Mouse (Mus musculus): Measurements from ENCODE around the gene Smpdl3b. TPM values are rescaled to one million over a fixed set of nuclear protein-coding genes. Genes with fewer than 3 reads are reported as not detected.
A peak's percentile ranks its signal among the peaks of the same experiment; 100 is the strongest.

Gene Smpdl3b
- polyA plus RNA-seq, 1 experiment from 2014 or later, result 4.6 TPM

DNA sequence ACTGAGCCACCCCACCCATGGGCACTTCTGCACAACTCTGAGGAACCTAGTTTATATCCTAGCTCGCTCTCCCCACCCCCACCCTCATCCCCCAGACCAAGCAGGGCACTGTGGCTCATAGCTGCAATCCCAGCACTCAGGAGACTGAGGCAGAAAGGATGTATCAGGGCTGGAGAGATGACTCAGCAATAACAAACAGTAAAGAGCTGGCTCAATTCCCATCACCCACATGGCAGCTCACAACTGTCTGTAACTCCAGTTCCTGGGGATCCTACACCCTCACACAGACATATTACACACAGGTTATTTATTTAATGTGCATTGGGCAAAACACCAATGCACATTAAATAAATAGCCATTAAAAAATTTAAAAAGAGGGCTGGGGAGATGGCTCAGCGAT, 21.7 kb downstream of the Smpdl3b start:
- WGBS, result 76% methylated on average over 2 of the region's 2 CpGs
- H3K27me3 ChIP-seq (ENCODE audit: control insufficient read depth, insufficient read depth, low read length), result no peaks in the 10 kb centered on the region
- DNase-seq (ENCODE audit: low spot score), result no peak

DNA sequence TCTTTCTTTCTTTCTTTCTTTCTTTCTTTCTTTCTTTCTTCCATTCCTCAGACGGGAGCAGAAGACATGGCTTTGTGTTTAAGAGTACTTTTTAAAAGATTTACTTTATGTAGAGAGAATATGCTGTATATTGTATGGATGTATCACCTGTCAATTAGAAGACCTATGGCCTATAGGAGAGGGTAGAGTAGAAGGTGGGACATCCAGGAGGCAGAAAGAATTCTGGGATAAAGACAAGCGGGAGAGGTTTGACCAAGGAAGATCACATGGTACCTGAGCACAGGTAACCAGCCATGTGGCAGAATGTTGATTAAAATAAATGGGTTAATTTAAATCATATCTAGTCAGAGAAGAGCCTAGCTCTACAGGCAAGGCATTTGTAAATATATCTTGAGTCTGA, 22.3 kb downstream of the Smpdl3b start:
- Histone ChIP-seq H3K27me3 (ENCODE audit: control insufficient read depth, insufficient read depth, low read length) (no peaks in the 10 kb centered on the region), H3K9me3 (ENCODE audit: control insufficient read depth, low read length) (no peaks in the 10 kb centered on the region)

More for the DNA sequence above, 21.7 kb downstream of the Smpdl3b start:
- no peaks in the 10 kb centered on the region for H3K36me3 ChIP-seq (ENCODE audit: control insufficient read depth, insufficient read depth, low read length)
- 0 out of 2 replicates have a peak, but pooled peaks cover 4% of the 10 kb centered on the region for H3K4me1 ChIP-seq (ENCODE audit: control insufficient read depth, insufficient read depth, low read length)
- H3K9me3 ChIP-seq (ENCODE audit: control insufficient read depth, low read length), result no peaks in the 10 kb centered on the region
- no peak overlapping the region for H3K9ac ChIP-seq (ENCODE audit: low read length)
- H3K4me2 ChIP-seq (ENCODE audit: low read depth, severe bottlenecking), result no peak overlapping the region
- ATAC-seq (ENCODE audit: insufficient number of reproducible peaks, low FRiP score, low TSS enrichment, low read depth), result no peak
- H3K27ac ChIP-seq (replicated peaks; ENCODE audit: low read depth, low read length), result no peak overlapping the region
- no peak overlapping the region for H3K4me3 ChIP-seq (ENCODE audit: low read depth, low read length)

DNA sequence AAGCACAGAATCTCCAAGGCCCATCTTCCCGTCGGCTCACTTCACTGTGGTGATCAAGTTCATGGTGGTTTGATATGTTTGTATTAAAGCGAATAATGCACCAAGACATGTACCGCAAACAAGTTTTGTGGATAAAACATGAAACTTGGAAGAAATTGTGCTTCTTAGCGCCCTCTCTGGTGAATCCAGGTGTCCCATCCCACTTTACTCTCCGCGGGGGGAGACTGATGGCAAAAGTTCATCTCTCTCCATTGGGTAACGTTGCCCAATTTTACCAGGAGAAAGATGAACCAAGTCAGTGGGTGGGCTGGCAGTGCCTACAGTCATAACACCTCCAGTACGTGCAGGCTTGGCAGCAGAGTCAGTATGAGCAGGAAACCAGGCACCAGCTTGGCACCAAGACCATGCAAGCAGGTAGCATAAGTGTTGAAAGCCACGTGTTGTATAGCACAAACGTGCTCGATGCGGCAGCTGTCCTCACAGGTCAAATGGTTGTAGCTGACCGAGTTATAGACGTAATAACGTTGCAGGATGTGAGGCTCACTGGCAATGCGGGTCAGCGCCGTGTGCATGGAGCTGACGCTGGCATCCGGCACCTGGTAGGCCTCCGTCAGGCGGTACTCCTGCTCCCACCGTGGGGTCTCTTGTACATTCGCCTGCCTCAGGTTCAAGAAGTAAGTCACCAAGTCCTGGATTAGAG, 23.8 kb downstream of the Smpdl3b start:
- Histone ChIP-seq H3K4me2 (ENCODE audit: low read depth, severe bottlenecking) (no peak overlapping the region), H3K4me1 (ENCODE audit: control insufficient read depth, insufficient read depth, low read length) (0 out of 2 replicates have a peak, but pooled peaks cover 4% of the 10 kb centered on the region), H3K36me3 (ENCODE audit: control insufficient read depth, insufficient read depth, low read length) (no peaks in the 10 kb centered on the region), H3K27me3 (ENCODE audit: control insufficient read depth, insufficient read depth, low read length) (no peaks in the 10 kb centered on the region), H3K4me3 (ENCODE audit: low read depth, low read length) (no peak overlapping the region), H3K9ac (ENCODE audit: low read length) (no peak overlapping the region), H3K9me3 (ENCODE audit: control insufficient read depth, low read length) (no peaks in the 10 kb centered on the region), H3K27ac (replicated peaks; ENCODE audit: low read depth, low read length) (no peak overlapping the region)
- WGBS, result 91% methylated on average over 25 of the region's 25 CpGs
- DNase-seq (ENCODE audit: low spot score) (no peak), ATAC-seq (ENCODE audit: insufficient number of reproducible peaks, low FRiP score, low TSS enrichment, low read depth) (no peak)

More for the DNA sequence above, 22.3 kb downstream of the Smpdl3b start:
- Histone ChIP-seq H3K4me3 (ENCODE audit: low read depth, low read length) (no peak overlapping the region), H3K9ac (ENCODE audit: low read length) (no peak overlapping the region), H3K4me2 (ENCODE audit: low read depth, severe bottlenecking) (no peak overlapping the region), H3K27ac (replicated peaks; ENCODE audit: low read depth, low read length) (no peak overlapping the region), H3K4me1 (ENCODE audit: control insufficient read depth, insufficient read depth, low read length) (0 out of 2 replicates have a peak, but pooled peaks cover 4% of the 10 kb centered on the region), H3K36me3 (ENCODE audit: control insufficient read depth, insufficient read depth, low read length) (no peaks in the 10 kb centered on the region)
- ATAC-seq (ENCODE audit: insufficient number of reproducible peaks, low FRiP score, low TSS enrichment, low read depth) (no peak), DNase-seq (ENCODE audit: low spot score) (no peak)
- 89% methylated on average over 2 of the region's 2 CpGs for WGBS

DNA sequence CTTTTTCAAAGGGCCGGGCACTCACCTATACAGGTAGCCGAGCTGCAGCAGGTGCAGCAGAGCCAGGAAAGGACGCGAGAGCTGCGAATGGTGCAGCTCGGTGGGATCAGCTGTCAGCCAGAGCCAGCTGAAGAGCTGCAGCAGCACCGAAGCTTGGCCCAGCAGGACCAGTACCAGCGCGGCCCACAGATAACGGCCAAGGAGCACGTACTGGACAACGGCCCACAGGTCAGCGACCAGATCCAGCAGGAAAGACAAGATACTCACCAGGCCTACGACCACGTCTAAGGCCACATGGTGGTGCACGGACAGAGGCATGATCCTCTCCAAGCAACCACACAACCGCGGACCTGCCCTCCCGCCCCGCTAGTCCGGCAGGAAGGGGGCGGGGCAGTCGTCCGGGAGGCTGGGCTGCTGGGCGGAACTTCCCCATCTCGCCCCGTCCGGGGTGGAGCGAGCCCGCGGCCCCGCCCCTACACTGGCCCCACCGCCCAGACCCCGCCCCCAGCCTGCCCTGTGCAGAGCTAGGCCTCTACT, 24.8 kb downstream of the Smpdl3b start, which contains the start of gene Xkr8:
Xkr8 (minus strand) TSS at position 399 of the 537 bp plus-strand sequence.
- WGBS, result 3% methylated on average over 34 of the region's 34 CpGs
- ATAC-seq (ENCODE audit: insufficient number of reproducible peaks, low FRiP score, low TSS enrichment, low read depth) (peak; percentile 89), DNase-seq (ENCODE audit: low spot score) (peak; percentile 93)
- Histone ChIP-seq H3K9ac (ENCODE audit: low read length) (peak within 1 kb of the TSS; percentile 35; the same call in 1 of the 2 replicates), H3K4me1 (ENCODE audit: control insufficient read depth, insufficient read depth, low read length) (0 out of 2 replicates have a peak, but pooled peaks cover 4% of the 10 kb centered on the region), H3K36me3 (ENCODE audit: control insufficient read depth, insufficient read depth, low read length) (no peaks in the 10 kb centered on the region), H3K9me3 (ENCODE audit: control insufficient read depth, low read length) (no peaks in the 10 kb centered on the region), H3K4me2 (ENCODE audit: low read depth, severe bottlenecking) (peak within 1 kb of the TSS; percentile 91), H3K27me3 (ENCODE audit: control insufficient read depth, insufficient read depth, low read length) (no peaks in the 10 kb centered on the region), H3K27ac (replicated peaks; ENCODE audit: low read depth, low read length) (no peak within 1 kb of the TSS), H3K4me3 (ENCODE audit: low read depth, low read length) (peak within 1 kb of the TSS; percentile 50)

DNA sequence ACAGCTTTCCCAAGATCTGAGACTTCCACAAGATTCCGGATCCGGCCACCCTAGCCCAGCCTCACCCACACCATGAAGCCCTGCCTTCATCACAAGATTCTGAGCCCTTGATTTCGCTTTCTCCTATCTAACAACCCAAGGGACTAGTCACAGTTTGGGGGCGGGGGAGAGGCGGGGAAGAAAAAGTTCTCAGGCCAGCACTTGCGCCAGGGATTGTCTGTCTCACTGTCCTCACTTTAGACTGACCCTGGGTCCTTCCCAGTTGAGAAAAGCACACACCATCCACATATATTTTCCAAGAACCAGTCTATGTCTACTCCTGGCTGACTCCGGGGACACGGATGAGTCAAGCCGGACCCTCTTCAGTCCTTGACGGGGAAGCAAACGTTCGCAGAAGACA, 25.4 kb downstream of the Smpdl3b start:
- H3K4me2 ChIP-seq (ENCODE audit: low read depth, severe bottlenecking), result peak overlapping the region; percentile 91
- no peak overlapping the region for H3K27ac ChIP-seq (replicated peaks; ENCODE audit: low read depth, low read length)
- peak overlapping the region; percentile 35; the same call in 1 of the 2 replicates for H3K9ac ChIP-seq (ENCODE audit: low read length)
- DNase-seq (ENCODE audit: low spot score), result no peak
- ATAC-seq (ENCODE audit: insufficient number of reproducible peaks, low FRiP score, low TSS enrichment, low read depth), result no peak
- no peaks in the 10 kb centered on the region for H3K27me3 ChIP-seq (ENCODE audit: control insufficient read depth, insufficient read depth, low read length)
- H3K4me3 ChIP-seq (ENCODE audit: low read depth, low read length), result peak overlapping the region; percentile 50
- H3K36me3 ChIP-seq (ENCODE audit: control insufficient read depth, insufficient read depth, low read length), result no peaks in the 10 kb centered on the region
- H3K4me1 ChIP-seq (ENCODE audit: control insufficient read depth, insufficient read depth, low read length), result 0 out of 2 replicates have a peak, but pooled peaks cover 4% of the 10 kb centered on the region
- 55% methylated on average over 12 of the region's 12 CpGs for WGBS
- H3K9me3 ChIP-seq (ENCODE audit: control insufficient read depth, low read length), result no peaks in the 10 kb centered on the region

DNA sequence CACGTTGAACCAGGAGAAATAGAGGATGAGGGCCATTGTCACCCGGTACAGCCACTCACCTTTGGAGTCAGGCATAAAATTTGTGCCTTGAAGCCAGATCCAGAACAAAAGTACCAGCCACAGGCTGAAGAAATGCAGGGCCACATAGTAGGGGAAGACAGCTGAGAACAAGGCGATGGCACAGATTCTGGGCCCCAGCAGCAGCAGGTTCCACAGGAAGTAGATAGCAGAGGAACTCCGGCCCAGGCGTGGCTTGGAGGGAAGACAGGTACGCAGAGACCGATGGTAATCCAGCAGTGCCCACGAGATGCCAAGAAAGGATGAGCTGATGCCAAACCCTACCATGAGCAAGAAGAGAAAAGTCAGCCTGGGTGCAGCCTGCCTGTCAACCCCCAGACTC, 28.8 kb downstream of the Smpdl3b start:
- H3K36me3 ChIP-seq (ENCODE audit: control insufficient read depth, insufficient read depth, low read length), result peaks cover 3% of the 10 kb centered on the region; the same call in 1 of the 2 replicates
- H3K27me3 ChIP-seq (ENCODE audit: control insufficient read depth, insufficient read depth, low read length), result no peaks in the 10 kb centered on the region
- no peaks in the 10 kb centered on the region for H3K9me3 ChIP-seq (ENCODE audit: control insufficient read depth, low read length)
- no peak overlapping the region for H3K4me3 ChIP-seq (ENCODE audit: low read depth, low read length)
- no peak overlapping the region for H3K9ac ChIP-seq (ENCODE audit: low read length)
- no peak for ATAC-seq (ENCODE audit: insufficient number of reproducible peaks, low FRiP score, low TSS enrichment, low read depth)
- 89% methylated on average over 8 of the region's 8 CpGs for WGBS
- no peak for DNase-seq (ENCODE audit: low spot score)
- H3K4me1 ChIP-seq (ENCODE audit: control insufficient read depth, insufficient read depth, low read length), result 0 out of 2 replicates have a peak, but pooled peaks cover 4% of the 10 kb centered on the region
- H3K4me2 ChIP-seq (ENCODE audit: low read depth, severe bottlenecking), result no peak overlapping the region
- no peak overlapping the region for H3K27ac ChIP-seq (replicated peaks; ENCODE audit: low read depth, low read length)

DNA sequence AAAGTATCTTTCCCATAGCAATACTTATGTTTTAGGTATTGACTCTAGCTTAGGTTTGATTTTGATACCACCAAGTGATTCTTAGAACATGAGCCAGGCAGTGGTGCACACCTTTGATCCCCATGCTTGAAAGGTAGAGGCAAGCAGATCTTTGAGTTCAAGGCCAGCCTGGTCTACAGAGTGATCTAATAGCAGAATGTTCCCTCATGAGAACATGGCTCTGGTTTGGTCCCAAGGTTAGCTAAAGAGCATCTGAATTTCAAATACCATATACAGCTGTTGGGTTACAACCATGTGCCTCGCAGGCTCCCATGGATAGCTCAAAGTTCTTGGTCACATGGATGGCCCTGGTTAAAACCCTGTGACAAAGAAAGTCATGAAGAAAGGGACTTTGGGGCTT, 38.8 kb downstream of the Smpdl3b start:
- ATAC-seq (ENCODE audit: insufficient number of reproducible peaks, low FRiP score, low TSS enrichment, low read depth), result no peak

DNA sequence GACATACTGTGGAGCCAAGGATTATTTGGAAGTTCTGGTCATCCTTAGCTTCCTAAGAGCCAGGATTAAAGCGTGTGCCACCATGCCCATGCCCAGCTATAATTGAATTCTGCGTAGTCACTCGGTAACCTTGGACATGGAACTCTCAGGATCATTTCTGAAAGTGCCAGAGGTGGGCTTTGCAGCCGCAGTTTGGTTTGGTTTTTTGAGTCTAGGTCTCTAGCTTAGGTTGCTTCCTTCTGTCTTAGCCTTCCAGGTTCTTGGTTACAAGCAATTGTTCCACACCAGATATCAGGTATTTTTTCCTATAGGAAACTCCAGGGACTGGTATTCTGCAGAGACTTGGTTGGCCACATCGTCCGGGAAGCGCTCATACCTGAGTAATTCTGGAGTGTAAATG, 43.9 kb downstream of the Smpdl3b start:
- H3K27me3 ChIP-seq (ENCODE audit: control insufficient read depth, insufficient read depth, low read length), result no peaks in the 10 kb centered on the region
- ATAC-seq (ENCODE audit: insufficient number of reproducible peaks, low FRiP score, low TSS enrichment, low read depth), result no peak
- no peak for DNase-seq (ENCODE audit: low spot score)
- H3K36me3 ChIP-seq (ENCODE audit: control insufficient read depth, insufficient read depth, low read length), result peaks cover 22% of the 10 kb centered on the region
- no peak overlapping the region for H3K27ac ChIP-seq (replicated peaks; ENCODE audit: low read depth, low read length)
- no peak overlapping the region for H3K4me3 ChIP-seq (ENCODE audit: low read depth, low read length)
- H3K4me2 ChIP-seq (ENCODE audit: low read depth, severe bottlenecking), result no peak overlapping the region
- no peaks in the 10 kb centered on the region for H3K9me3 ChIP-seq (ENCODE audit: control insufficient read depth, low read length)
- 95% methylated on average over 7 of the region's 7 CpGs for WGBS
- no peaks in the 10 kb centered on the region for H3K4me1 ChIP-seq (ENCODE audit: control insufficient read depth, insufficient read depth, low read length)
- no peak overlapping the region for H3K9ac ChIP-seq (ENCODE audit: low read length)

More for the DNA sequence above, 38.8 kb downstream of the Smpdl3b start:
- H3K27me3 ChIP-seq (ENCODE audit: control insufficient read depth, insufficient read depth, low read length), result no peaks in the 10 kb centered on the region
- H3K36me3 ChIP-seq (ENCODE audit: control insufficient read depth, insufficient read depth, low read length), result peaks cover 7% of the 10 kb centered on the region
- no peak overlapping the region for H3K4me3 ChIP-seq (ENCODE audit: low read depth, low read length)
- H3K4me1 ChIP-seq (ENCODE audit: control insufficient read depth, insufficient read depth, low read length), result no peaks in the 10 kb centered on the region
- no peak overlapping the region for H3K9ac ChIP-seq (ENCODE audit: low read length)
- 94% methylated on average over 1 of the region's 1 CpGs for WGBS
- DNase-seq (ENCODE audit: low spot score), result no peak
- H3K27ac ChIP-seq (replicated peaks; ENCODE audit: low read depth, low read length), result no peak overlapping the region
- no peak overlapping the region for H3K4me2 ChIP-seq (ENCODE audit: low read depth, severe bottlenecking)
- H3K9me3 ChIP-seq (ENCODE audit: control insufficient read depth, low read length), result no peaks in the 10 kb centered on the region

Data from limb, embryonic 11.5 days (tissue).